Mouse (Mus musculus) kidney, postnatal 0 days (tissue): ENCODE data around the gene Kifc1. TPM values are rescaled to one million over a fixed set of nuclear protein-coding genes. Genes with fewer than 3 reads are reported as not detected.

Experiments
- ATAC-seq: fragments of 200-750 bp; cut with Nextera tagmentation; replicated peaks from 2 replicates; pipeline ENCODE4 v1.8.0; 2017; ENCODE audit warnings: low read depth, moderate number of reproducible peaks, moderate TSS enrichment, moderate library complexity; ENCODE audit not compliant: low FRiP score
- DNase-seq: peaks from one replicate; pipeline ENCODE4 v3.0.0-alpha.2; 2016; ENCODE audit warnings: low spot score
- H3K27ac ChIP-seq: fragments of 300-500 bp; sonication (generic); 2 replicates; pipeline ENCODE4 v1.5.1; 2014; ENCODE audit warnings: mild to moderate bottlenecking
- H3K27me3 ChIP-seq: fragments of 300-500 bp; sonication (generic); 2 replicates; pipeline ENCODE4 v1.6.1; 2014; ENCODE audit warnings: low read length, mixed read lengths; ENCODE audit not compliant: insufficient read depth
- H3K36me3 ChIP-seq: fragments of 300-500 bp; sonication (generic); 2 replicates; pipeline ENCODE4 v1.6.1; 2014; ENCODE audit warnings: low read length, mixed read lengths; ENCODE audit not compliant: insufficient read depth
- H3K4me1 ChIP-seq: fragments of 300-500 bp; sonication (generic); replicated peaks from 2 replicates; pipeline ENCODE4 v1.6.1; 2014; ENCODE audit warnings: antibody characterized with exemption, low read length, mixed read lengths; ENCODE audit not compliant: insufficient read depth
- H3K4me2 ChIP-seq: fragments of 300-500 bp; sonication (generic); 2 replicates; pipeline ENCODE4 v1.6.1; 2014; ENCODE audit warnings: mild to moderate bottlenecking, low read length, moderate library complexity, mixed read lengths
- H3K4me3 ChIP-seq: fragments of 300-500 bp; sonication (generic); replicated peaks from 2 replicates; pipeline ENCODE4 v1.5.1; 2014; ENCODE audit warnings: low read depth, low read length
- H3K9ac ChIP-seq: fragments of 300-500 bp; sonication (generic); 2 replicates; pipeline ENCODE4 v1.6.1; 2014; ENCODE audit warnings: low read depth, low read length
- H3K9me3 ChIP-seq: fragments of 300-500 bp; sonication (generic); replicated peaks from 2 replicates; pipeline ENCODE4 v1.6.1; 2016; ENCODE audit warnings: low read length, inconsistent platforms, mixed read lengths
- CTCF ChIP-seq: IDR thresholded peaks from 2 replicates; pipeline ENCODE4 v1.5.1; 2016; ENCODE audit warnings: antibody characterized with exemption, low read depth, mild to moderate bottlenecking, moderate library complexity
- WGBS: fragments of 180-500 bp; shearing (Covaris S2); extraction: QIAGEN DNeasy Blood & Tissue Kit; methylation state at CpG from one replicate; pipeline ENCODE4 v1.1.7; 2014; 5-methylcytosine and 5-hydroxymethylcytosine counted together
- polyA plus RNA-seq: library from polyadenylated mRNA; unstranded; fragments of >200 nt; fragmentation: Nextera tagmentation; extraction: Ambion mirVana; gene quantifications from 2 replicates; pipeline ENCODE4 v1.2.1, GENCODE M21; 2015

The Kifc1 gene
- 3.4 TPM in 2 replicates for polyA plus RNA-seq

- Histone ChIP-seq H3K9me3 (no peaks in the 10 kb centered on the region), H3K4me2 (peak within 1 kb of the TSS; percentile 66), H3K27me3 (no peaks in the 10 kb centered on the region), H3K4me1 (no peaks in the 10 kb centered on the region), H3K27ac (no peak within 1 kb of the TSS), H3K4me3 (peak within 1 kb of the TSS; percentile 62), H3K9ac (peak within 1 kb of the TSS; percentile 53), H3K36me3 (no peaks in the 10 kb centered on the region)
- peak; percentile 100 for TF ChIP-seq CTCF
- DNase-seq = peak; percentile 99
- peak; percentile 98 for ATAC-seq
- WGBS = under 1% methylated on average over 49 of the region's 49 CpGs
Observed at GRCm38 (mm10) chr17:33890533-33891059, at the start of gene Kifc1. Gene Kifc1 (minus strand): TSS chr17:33890661.

- Histone ChIP-seq H3K9ac (no peak overlapping the region), H3K4me3 (no peak overlapping the region), H3K27me3 (no peaks in the 10 kb centered on the region), H3K27ac (no peak overlapping the region), H3K9me3 (no peaks in the 10 kb centered on the region), H3K36me3 (peaks cover 16% of the 10 kb centered on the region), H3K4me1 (peaks cover 7% of the 10 kb centered on the region; the same call in 1 of the 2 replicates), H3K4me2 (no peak overlapping the region)
- WGBS = 69% methylated on average over 11 of the region's 11 CpGs
- ATAC-seq = no peak
- DNase-seq = no peak
- TF ChIP-seq CTCF = no peak
Observed at GRCm38 (mm10) chr17:33938783-33939182, 48.3 kb upstream of the Kifc1 start.

- 86% methylated on average over 15 of the region's 15 CpGs for WGBS
- H3K36me3 ChIP-seq = peaks cover 24% of the 10 kb centered on the region
- H3K4me3 ChIP-seq = no peak overlapping the region
- no peaks in the 10 kb centered on the region for H3K27me3 ChIP-seq
- DNase-seq = no peak
- H3K9ac ChIP-seq = no peak overlapping the region
- no peak overlapping the region for H3K4me2 ChIP-seq
- ATAC-seq = no peak
- H3K4me1 ChIP-seq = peaks cover 7% of the 10 kb centered on the region; the same call in 1 of the 2 replicates
- H3K9me3 ChIP-seq = no peaks in the 10 kb centered on the region
- H3K27ac ChIP-seq = no peak overlapping the region
- no peak for TF ChIP-seq CTCF
Observed at GRCm38 (mm10) chr17:33936993-33937392, 46.5 kb upstream of the Kifc1 start.

- Histone ChIP-seq H3K27me3 (no peaks in the 10 kb centered on the region), H3K4me2 (no peak overlapping the region), H3K9ac (no peak overlapping the region), H3K4me3 (no peak overlapping the region), H3K27ac (no peak overlapping the region), H3K9me3 (no peaks in the 10 kb centered on the region), H3K4me1 (peaks cover under 1% of the 10 kb centered on the region; the same call in 1 of the 2 replicates), H3K36me3 (peaks cover 24% of the 10 kb centered on the region)
- 80% methylated on average over 20 of the region's 21 CpGs for WGBS
- ATAC-seq (no peak), DNase-seq (no peak)
- no peak for TF ChIP-seq CTCF
Observed at GRCm38 (mm10) chr17:33935422-33936055, 45.1 kb upstream of the Kifc1 start.

GRCm38 (mm10) chr17:33932970-33933369, 42.5 kb upstream of the Kifc1 start:
- 90% methylated on average over 15 of the region's 15 CpGs for WGBS
- H3K36me3 ChIP-seq = peaks cover 24% of the 10 kb centered on the region
- no peaks in the 10 kb centered on the region for H3K27me3 ChIP-seq
- no peak for DNase-seq
- no peak overlapping the region for H3K4me3 ChIP-seq
- H3K9me3 ChIP-seq = no peaks in the 10 kb centered on the region
- H3K4me1 ChIP-seq = peaks cover 3% of the 10 kb centered on the region; the same call in 1 of the 2 replicates
- ATAC-seq = no peak
- H3K4me2 ChIP-seq = no peak overlapping the region
- no peak for TF ChIP-seq CTCF
- H3K27ac ChIP-seq = no peak overlapping the region
- no peak overlapping the region for H3K9ac ChIP-seq

GRCm38 (mm10) chr17:33932448-33932847, 42.0 kb upstream of the Kifc1 start:
- no peak overlapping the region for H3K27ac ChIP-seq
- H3K27me3 ChIP-seq = no peaks in the 10 kb centered on the region
- WGBS = 90% methylated on average over 14 of the region's 14 CpGs
- peaks cover 3% of the 10 kb centered on the region; the same call in 1 of the 2 replicates for H3K4me1 ChIP-seq
- peaks cover 21% of the 10 kb centered on the region for H3K36me3 ChIP-seq
- DNase-seq = no peak
- no peaks in the 10 kb centered on the region for H3K9me3 ChIP-seq
- ATAC-seq = no peak
- no peak overlapping the region for H3K4me3 ChIP-seq
- no peak for TF ChIP-seq CTCF
- no peak overlapping the region for H3K4me2 ChIP-seq
- H3K9ac ChIP-seq = no peak overlapping the region
